Mouse (Mus musculus): Measurements from ENCODE around the gene Ccdc42. TPM values are rescaled to one million over a fixed set of nuclear protein-coding genes. Genes with fewer than 3 reads are reported as not detected.

The Ccdc42 gene
- polyA plus RNA-seq, 1 experiment from 2014 or later, result 1.5 TPM

GRCm38 (mm10) chr11:68600551-68601021 lies 13.8 kb downstream of the Ccdc42 start:
- Histone ChIP-seq H3K4me3 (ENCODE audit: low read depth, low read length) (no peak overlapping the region), H3K4me1 (ENCODE audit: control insufficient read depth, insufficient read depth, low read length) (peaks cover 11% of the 10 kb centered on the region), H3K4me2 (no peak overlapping the region), H3K9ac (ENCODE audit: low read length) (no peak overlapping the region), H3K9me3 (ENCODE audit: control insufficient read depth, low read length) (no peaks in the 10 kb centered on the region), H3K27ac (ENCODE audit: low read depth, low read length) (no peak overlapping the region), H3K27me3 (ENCODE audit: control insufficient read depth, insufficient read depth, low read length) (no peaks in the 10 kb centered on the region), H3K36me3 (ENCODE audit: control insufficient read depth, insufficient read depth, low read length) (no peaks in the 10 kb centered on the region)
- DNase-seq (ENCODE audit: low spot score, missing footprints) (peak; percentile 81), ATAC-seq (ENCODE audit: low FRiP score) (no peak)
- 40% methylated on average over 6 of the region's 6 CpGs for WGBS

GRCm38 (mm10) chr11:68601486-68601991 lies 14.7 kb downstream of the Ccdc42 start:
- 11% methylated on average over 9 of the region's 9 CpGs for WGBS
- no peak overlapping the region; the same call in 1 of the 2 replicates for H3K27ac ChIP-seq (ENCODE audit: low read depth, low read length)
- no peak overlapping the region for H3K9ac ChIP-seq (ENCODE audit: low read length)
- DNase-seq (ENCODE audit: low spot score, missing footprints), result peak; percentile 92
- peak; percentile 58; the same call in 1 of the 2 replicates for ATAC-seq (ENCODE audit: low FRiP score)
- H3K4me1 ChIP-seq (ENCODE audit: control insufficient read depth, insufficient read depth, low read length), result peaks cover 11% of the 10 kb centered on the region
- no peaks in the 10 kb centered on the region for H3K36me3 ChIP-seq (ENCODE audit: control insufficient read depth, insufficient read depth, low read length)
- no peak overlapping the region for H3K4me3 ChIP-seq (ENCODE audit: low read depth, low read length)
- H3K4me2 ChIP-seq, result no peak overlapping the region
- no peaks in the 10 kb centered on the region for H3K9me3 ChIP-seq (ENCODE audit: control insufficient read depth, low read length)
- no peaks in the 10 kb centered on the region for H3K27me3 ChIP-seq (ENCODE audit: control insufficient read depth, insufficient read depth, low read length)

- Histone ChIP-seq H3K36me3 (ENCODE audit: control insufficient read depth, insufficient read depth, low read length) (no peaks in the 10 kb centered on the region), H3K9me3 (ENCODE audit: control insufficient read depth, low read length) (no peaks in the 10 kb centered on the region), H3K4me1 (ENCODE audit: control insufficient read depth, insufficient read depth, low read length) (peaks cover 11% of the 10 kb centered on the region), H3K27ac (ENCODE audit: low read depth, low read length) (no peak overlapping the region; the same call in 1 of the 2 replicates), H3K27me3 (ENCODE audit: control insufficient read depth, insufficient read depth, low read length) (no peaks in the 10 kb centered on the region), H3K4me3 (ENCODE audit: low read depth, low read length) (no peak overlapping the region), H3K9ac (ENCODE audit: low read length) (no peak overlapping the region), H3K4me2 (no peak overlapping the region)
- DNase-seq (ENCODE audit: low spot score, missing footprints) (peak; percentile 85), ATAC-seq (ENCODE audit: low FRiP score) (no peak)
- WGBS, result 13% methylated on average over 8 of the region's 8 CpGs
Observed at GRCm38 (mm10) chr11:68602200-68602931, 15.5 kb downstream of the Ccdc42 start.

GRCm38 (mm10) chr11:68607046-68607445 lies 20.2 kb downstream of the Ccdc42 start:
- ATAC-seq (ENCODE audit: low FRiP score) (no peak), DNase-seq (ENCODE audit: low spot score, missing footprints) (peak; percentile 10)
- no peaks in the 10 kb centered on the region for H3K27me3 ChIP-seq (ENCODE audit: control insufficient read depth, insufficient read depth, low read length)
- H3K4me1 ChIP-seq (ENCODE audit: control insufficient read depth, insufficient read depth, low read length), result peaks cover 4% of the 10 kb centered on the region; the same call in 1 of the 2 replicates
- no peak overlapping the region for H3K4me2 ChIP-seq
- no peak overlapping the region for H3K4me3 ChIP-seq (ENCODE audit: low read depth, low read length)
- H3K36me3 ChIP-seq (ENCODE audit: control insufficient read depth, insufficient read depth, low read length), result no peaks in the 10 kb centered on the region
- 86% methylated on average over 2 of the region's 2 CpGs for WGBS
- no peaks in the 10 kb centered on the region for H3K9me3 ChIP-seq (ENCODE audit: control insufficient read depth, low read length)
- no peak overlapping the region for H3K9ac ChIP-seq (ENCODE audit: low read length)
- H3K27ac ChIP-seq (ENCODE audit: low read depth, low read length), result no peak overlapping the region

- WGBS, result 79% methylated on average over 9 of the region's 9 CpGs
- ATAC-seq (ENCODE audit: low FRiP score), result no peak
- H3K4me3 ChIP-seq (ENCODE audit: low read depth, low read length), result no peak overlapping the region
- no peak overlapping the region for H3K9ac ChIP-seq (ENCODE audit: low read length)
- H3K27me3 ChIP-seq (ENCODE audit: control insufficient read depth, insufficient read depth, low read length), result no peaks in the 10 kb centered on the region
- H3K4me2 ChIP-seq, result no peak overlapping the region
- DNase-seq (ENCODE audit: low spot score, missing footprints), result no peak
- H3K4me1 ChIP-seq (ENCODE audit: control insufficient read depth, insufficient read depth, low read length), result no peaks in the 10 kb centered on the region
- no peak overlapping the region for H3K27ac ChIP-seq (ENCODE audit: low read depth, low read length)
- no peaks in the 10 kb centered on the region for H3K36me3 ChIP-seq (ENCODE audit: control insufficient read depth, insufficient read depth, low read length)
- no peaks in the 10 kb centered on the region for H3K9me3 ChIP-seq (ENCODE audit: control insufficient read depth, low read length)
Observed at GRCm38 (mm10) chr11:68609910-68610566, 23.2 kb downstream of the Ccdc42 start.

- H3K36me3 ChIP-seq (ENCODE audit: control insufficient read depth, insufficient read depth, low read length), result no peaks in the 10 kb centered on the region
- H3K27ac ChIP-seq (ENCODE audit: low read depth, low read length), result no peak overlapping the region
- DNase-seq (ENCODE audit: low spot score, missing footprints) (peak; percentile 44), ATAC-seq (ENCODE audit: low FRiP score) (no peak)
- no peak overlapping the region for H3K4me2 ChIP-seq
- no peaks in the 10 kb centered on the region for H3K9me3 ChIP-seq (ENCODE audit: control insufficient read depth, low read length)
- WGBS, result 91% methylated on average over 8 of the region's 8 CpGs
- no peaks in the 10 kb centered on the region for H3K27me3 ChIP-seq (ENCODE audit: control insufficient read depth, insufficient read depth, low read length)
- H3K9ac ChIP-seq (ENCODE audit: low read length), result no peak overlapping the region
- no peak overlapping the region for H3K4me3 ChIP-seq (ENCODE audit: low read depth, low read length)
- no peaks in the 10 kb centered on the region for H3K4me1 ChIP-seq (ENCODE audit: control insufficient read depth, insufficient read depth, low read length)
Observed at GRCm38 (mm10) chr11:68610567-68610947, 23.7 kb downstream of the Ccdc42 start.

- Histone ChIP-seq H3K9me3 (ENCODE audit: control insufficient read depth, low read length) (no peaks in the 10 kb centered on the region), H3K27me3 (ENCODE audit: control insufficient read depth, insufficient read depth, low read length) (no peaks in the 10 kb centered on the region), H3K27ac (ENCODE audit: low read depth, low read length) (no peak overlapping the region), H3K4me1 (ENCODE audit: control insufficient read depth, insufficient read depth, low read length) (no peaks in the 10 kb centered on the region), H3K36me3 (ENCODE audit: control insufficient read depth, insufficient read depth, low read length) (no peaks in the 10 kb centered on the region), H3K4me2 (no peak overlapping the region), H3K4me3 (ENCODE audit: low read depth, low read length) (no peak overlapping the region), H3K9ac (ENCODE audit: low read length) (no peak overlapping the region)
- WGBS, result 73% methylated on average over 5 of the region's 5 CpGs
- peak; percentile 70 for DNase-seq (ENCODE audit: low spot score, missing footprints)
- no peak for ATAC-seq (ENCODE audit: low FRiP score)
Observed at GRCm38 (mm10) chr11:68613071-68613711, 26.4 kb downstream of the Ccdc42 start.

GRCm38 (mm10) chr11:68622751-68623150 lies 35.9 kb downstream of the Ccdc42 start:
- WGBS, result 88% methylated on average over 9 of the region's 9 CpGs
- no peak overlapping the region for H3K4me3 ChIP-seq (ENCODE audit: low read depth, low read length)
- DNase-seq (ENCODE audit: low spot score, missing footprints) (peak; percentile 64), ATAC-seq (ENCODE audit: low FRiP score) (no peak)
- H3K27me3 ChIP-seq (ENCODE audit: control insufficient read depth, insufficient read depth, low read length), result no peaks in the 10 kb centered on the region
- H3K36me3 ChIP-seq (ENCODE audit: control insufficient read depth, insufficient read depth, low read length), result no peaks in the 10 kb centered on the region
- no peak overlapping the region for H3K4me2 ChIP-seq
- peaks cover 2% of the 10 kb centered on the region; the same call in 1 of the 2 replicates for H3K4me1 ChIP-seq (ENCODE audit: control insufficient read depth, insufficient read depth, low read length)
- H3K9me3 ChIP-seq (ENCODE audit: control insufficient read depth, low read length), result no peaks in the 10 kb centered on the region
- no peak overlapping the region for H3K27ac ChIP-seq (ENCODE audit: low read depth, low read length)
- no peak overlapping the region for H3K9ac ChIP-seq (ENCODE audit: low read length)

Data from midbrain, embryonic 11.5 days (tissue).